Mouse (Mus musculus): ENCODE data around the gene Ntn4.

Ntn4 gene

GRCm38 (mm10) chr10:93728131-93728530 lies 87.7 kb downstream of the Ntn4 start:
- no peak for DNase-seq (ENCODE audit: extremely low read depth, low read depth)

- no peak for DNase-seq (ENCODE audit: extremely low read depth, low read depth)
These were observed 90.0 kb downstream of the Ntn4 start for GRCm38 (mm10) chr10:93730514-93730913.

GRCm38 (mm10) chr10:93731248-93731691 lies 90.8 kb downstream of the Ntn4 start:
- peak; percentile 70 for DNase-seq (ENCODE audit: extremely low read depth, low read depth)

- DNase-seq (ENCODE audit: extremely low read depth, low read depth): no peak
These were observed 95.7 kb downstream of the Ntn4 start for GRCm38 (mm10) chr10:93736114-93736645.

- no peak for DNase-seq (ENCODE audit: extremely low read depth, low read depth)
These were observed 96.6 kb downstream of the Ntn4 start for GRCm38 (mm10) chr10:93737080-93737479.

GRCm38 (mm10) chr10:93741446-93742096 lies 101.1 kb downstream of the Ntn4 start:
- DNase-seq (ENCODE audit: extremely low read depth, low read depth): no peak

GRCm38 (mm10) chr10:93742097-93742446 lies 101.6 kb downstream of the Ntn4 start:
- no peak for DNase-seq (ENCODE audit: extremely low read depth, low read depth)

- no peak for DNase-seq (ENCODE audit: extremely low read depth, low read depth)
These were observed 102.1 kb downstream of the Ntn4 start for GRCm38 (mm10) chr10:93742598-93742997.

- DNase-seq (ENCODE audit: extremely low read depth, low read depth): no peak
These were observed 109.0 kb downstream of the Ntn4 start for GRCm38 (mm10) chr10:93749267-93750192.

GRCm38 (mm10) chr10:93751302-93751701 lies 110.8 kb downstream of the Ntn4 start:
- DNase-seq (ENCODE audit: extremely low read depth, low read depth): no peak

GRCm38 (mm10) chr10:93753711-93754391 lies 113.4 kb downstream of the Ntn4 start:
- DNase-seq (ENCODE audit: extremely low read depth, low read depth): no peak

- no peak for DNase-seq (ENCODE audit: extremely low read depth, low read depth)
These were observed 115.7 kb downstream of the Ntn4 start for GRCm38 (mm10) chr10:93756211-93756610.

- no peak for DNase-seq (ENCODE audit: extremely low read depth, low read depth)
These were observed 119.2 kb downstream of the Ntn4 start for GRCm38 (mm10) chr10:93759644-93760043.

- DNase-seq (ENCODE audit: extremely low read depth, low read depth): no peak
These were observed 119.9 kb downstream of the Ntn4 start for GRCm38 (mm10) chr10:93760429-93760828.

- peak; percentile 52 for DNase-seq (ENCODE audit: extremely low read depth, low read depth)
These were observed 122.6 kb downstream of the Ntn4 start for GRCm38 (mm10) chr10:93763074-93763473.

GRCm38 (mm10) chr10:93766221-93766620 lies 125.7 kb downstream of the Ntn4 start:
- DNase-seq (ENCODE audit: extremely low read depth, low read depth): no peak

GRCm38 (mm10) chr10:93767245-93767644 lies 126.8 kb downstream of the Ntn4 start:
- no peak for DNase-seq (ENCODE audit: extremely low read depth, low read depth)

- DNase-seq (ENCODE audit: extremely low read depth, low read depth): peak; percentile 57
These were observed 127.7 kb downstream of the Ntn4 start for GRCm38 (mm10) chr10:93768222-93768621.

- DNase-seq (ENCODE audit: extremely low read depth, low read depth): no peak
These were observed 131.5 kb downstream of the Ntn4 start for GRCm38 (mm10) chr10:93771931-93772465.

- DNase-seq (ENCODE audit: extremely low read depth, low read depth): no peak
These were observed 132.0 kb downstream of the Ntn4 start for GRCm38 (mm10) chr10:93772492-93772891.

GRCm38 (mm10) chr10:93776731-93777151 lies 136.3 kb downstream of the Ntn4 start:
- DNase-seq (ENCODE audit: extremely low read depth, low read depth): no peak

Measured in MEL-GATA-1-ER (cell line).